Mouse (Mus musculus) embryonic facial prominence, embryonic 11.5 days (tissue): ENCODE measurements around the gene Pip4k2c. TPM values are rescaled to one million over a fixed set of nuclear protein-coding genes. Genes with fewer than 3 reads are reported as not detected.
A peak's percentile ranks its signal among the peaks of the same experiment; 100 is the strongest.

Source experiments
- ATAC-seq: fragments of 200-750 bp; cut with Nextera tagmentation; replicated peaks from 2 replicates; pipeline ENCODE4 v1.8.0; 2017; ENCODE audit warnings: low read depth; ENCODE audit not compliant: insufficient number of reproducible peaks, low FRiP score, low TSS enrichment
- DNase-seq: peaks from one replicate; pipeline ENCODE4 v3.0.0-alpha.2; 2015; ENCODE audit warnings: low spot score
- H3K27ac ChIP-seq: fragments of 300-500 bp; sonication (generic); replicated peaks from 2 replicates; pipeline ENCODE4 v1.5.1; 2014; ENCODE audit warnings: mild to moderate bottlenecking, low read depth, low read length, control low read depth
- H3K27me3 ChIP-seq: fragments of 300-500 bp; sonication (generic); 2 replicates; pipeline ENCODE4 v1.6.1; 2014; ENCODE audit warnings: mild to moderate bottlenecking, low read length, moderate library complexity, mixed read lengths; ENCODE audit not compliant: control insufficient read depth, insufficient read depth
- H3K36me3 ChIP-seq: fragments of 300-500 bp; sonication (generic); replicated peaks from 2 replicates; pipeline ENCODE4 v1.6.1; 2014; ENCODE audit warnings: low read depth, mild to moderate bottlenecking, low read length, moderate library complexity, mixed read lengths; ENCODE audit not compliant: control insufficient read depth, insufficient read depth
- H3K4me1 ChIP-seq: fragments of 300-500 bp; sonication (generic); 2 replicates; pipeline ENCODE4 v1.6.1; 2014; ENCODE audit warnings: low read length, mixed read lengths; ENCODE audit not compliant: control insufficient read depth, insufficient read depth
- H3K4me2 ChIP-seq: fragments of 300-500 bp; sonication (generic); 2 replicates; pipeline ENCODE4 v1.6.1; 2014; ENCODE audit warnings: low read depth, mild to moderate bottlenecking, control low read depth, low read length, moderate library complexity
- H3K4me3 ChIP-seq: fragments of 300-500 bp; sonication (generic); 2 replicates; pipeline ENCODE4 v1.5.1; 2014; ENCODE audit warnings: low read depth, low read length, control low read depth
- H3K9ac ChIP-seq: fragments of 300-500 bp; sonication (generic); replicated peaks from 2 replicates; pipeline ENCODE4 v1.6.1; 2014; ENCODE audit warnings: mild to moderate bottlenecking, control low read depth, low read length
- H3K9me3 ChIP-seq: fragments of 300-500 bp; sonication (generic); replicated peaks from 2 replicates; pipeline ENCODE4 v1.6.1; 2016; ENCODE audit warnings: mild to moderate bottlenecking, low read length, inconsistent platforms, mixed read lengths; ENCODE audit not compliant: control insufficient read depth
- WGBS: fragments of 180-500 bp; shearing (Covaris S2); extraction: QIAGEN DNeasy Blood & Tissue Kit; methylation state at CpG from one replicate; pipeline ENCODE4 v1.1.7; 2014; 5-methylcytosine and 5-hydroxymethylcytosine counted together
- polyA plus RNA-seq: library from polyadenylated mRNA; unstranded; fragments of >200 nt; fragmentation: Nextera tagmentation; extraction: Ambion mirVana; gene quantifications from 2 replicates; pipeline ENCODE4 v1.2.1, GENCODE M21; 2014

The Pip4k2c gene
- polyA plus RNA-seq, 1 experiment from 2014 or later, result 14.7 TPM

- Histone ChIP-seq H3K4me3 (peak overlapping the region; percentile 7; the same call in 1 of the 2 replicates), H3K9ac (0 out of 2 replicates have a peak overlapping the region, but pooled peaks have one; percentile 19), H3K4me2 (peak overlapping the region; percentile 96), H3K36me3 (no peaks in the 10 kb centered on the region; the same call in 1 of the 2 replicates), H3K27me3 (no peaks in the 10 kb centered on the region), H3K4me1 (peaks cover 3% of the 10 kb centered on the region), H3K27ac (peak overlapping the region; percentile 84), H3K9me3 (no peaks in the 10 kb centered on the region)
- 34% methylated on average over 14 of the region's 14 CpGs for WGBS
- ATAC-seq (no peak), DNase-seq (no peak)
Observed at GRCm38 (mm10) chr10:127190398-127191190, 20.8 kb downstream of the Pip4k2c start.

- Histone ChIP-seq H3K36me3 (no peaks in the 10 kb centered on the region; the same call in 1 of the 2 replicates), H3K27ac (peak within 1 kb of the TSS; percentile 84), H3K9ac (peak within 1 kb of the TSS; percentile 89), H3K4me3 (peak within 1 kb of the TSS; percentile 76), H3K27me3 (no peaks in the 10 kb centered on the region), H3K9me3 (no peaks in the 10 kb centered on the region), H3K4me2 (peak within 1 kb of the TSS; percentile 96), H3K4me1 (peaks cover 3% of the 10 kb centered on the region)
- peak; percentile 48 for DNase-seq
- 0 out of 2 replicates have a peak, but pooled peaks have one; percentile 4 for ATAC-seq
- WGBS, result under 1% methylated on average over 35 of the region's 35 CpGs
Observed at GRCm38 (mm10) chr10:127189651-127190381, 21.6 kb downstream of the Pip4k2c start, which contains the start of gene Arhgef25. Gene Arhgef25, minus strand, starts transcription at chr10:127190083.

GRCm38 (mm10) chr10:127189116-127189650 lies 22.2 kb downstream of the Pip4k2c start:
- H3K4me1 ChIP-seq, result peaks cover 3% of the 10 kb centered on the region
- no peaks in the 10 kb centered on the region for H3K27me3 ChIP-seq
- ATAC-seq (no peak), DNase-seq (peak; percentile 49)
- H3K27ac ChIP-seq, result peak overlapping the region; percentile 84
- H3K4me3 ChIP-seq, result peak overlapping the region; percentile 76
- peak overlapping the region; percentile 89 for H3K9ac ChIP-seq
- under 1% methylated on average over 26 of the region's 26 CpGs for whole genome bisulfite sequencing
- no peaks in the 10 kb centered on the region; the same call in 1 of the 2 replicates for H3K36me3 ChIP-seq
- no peaks in the 10 kb centered on the region for H3K9me3 ChIP-seq
- H3K4me2 ChIP-seq, result peak overlapping the region; percentile 96

GRCm38 (mm10) chr10:127188465-127189115 lies 22.8 kb downstream of the Pip4k2c start:
- no peaks in the 10 kb centered on the region; the same call in 1 of the 2 replicates for H3K36me3 ChIP-seq
- H3K27me3 ChIP-seq, result no peaks in the 10 kb centered on the region
- H3K4me3 ChIP-seq, result peak overlapping the region; percentile 76
- ATAC-seq (peak; percentile 87), DNase-seq (peak; percentile 92)
- peaks cover 6% of the 10 kb centered on the region for H3K4me1 ChIP-seq
- H3K9me3 ChIP-seq, result no peaks in the 10 kb centered on the region
- WGBS, result 1% methylated on average over 44 of the region's 46 CpGs
- peak overlapping the region; percentile 96 for H3K4me2 ChIP-seq
- peak overlapping the region; percentile 84 for H3K27ac ChIP-seq
- H3K9ac ChIP-seq, result peak overlapping the region; percentile 89

GRCm38 (mm10) chr10:127188079-127188453 lies 23.3 kb downstream of the Pip4k2c start:
- peak overlapping the region; percentile 96 for H3K4me2 ChIP-seq
- DNase-seq, result peak; percentile 23
- no peaks in the 10 kb centered on the region for H3K9me3 ChIP-seq
- H3K27ac ChIP-seq, result peak overlapping the region; percentile 84
- WGBS, result 0% methylated on average over 18 of the region's 21 CpGs
- peak overlapping the region; percentile 89 for H3K9ac ChIP-seq
- H3K4me3 ChIP-seq, result peak overlapping the region; percentile 76
- peaks cover 6% of the 10 kb centered on the region for H3K4me1 ChIP-seq
- H3K27me3 ChIP-seq, result no peaks in the 10 kb centered on the region
- no peak for ATAC-seq
- no peaks in the 10 kb centered on the region; the same call in 1 of the 2 replicates for H3K36me3 ChIP-seq

GRCm38 (mm10) chr10:127187371-127188078 lies 23.9 kb downstream of the Pip4k2c start:
- peak overlapping the region; percentile 96 for H3K4me2 ChIP-seq
- 46% methylated on average over 10 of the region's 10 CpGs for WGBS
- peak overlapping the region; percentile 89 for H3K9ac ChIP-seq
- peaks cover 6% of the 10 kb centered on the region for H3K4me1 ChIP-seq
- DNase-seq (no peak), ATAC-seq (no peak)
- no peaks in the 10 kb centered on the region for H3K9me3 ChIP-seq
- H3K4me3 ChIP-seq, result peak overlapping the region; percentile 76
- no peaks in the 10 kb centered on the region for H3K27me3 ChIP-seq
- H3K27ac ChIP-seq, result peak overlapping the region; percentile 84; the same call in 1 of the 2 replicates
- no peaks in the 10 kb centered on the region; the same call in 1 of the 2 replicates for H3K36me3 ChIP-seq

- 80% methylated on average over 1 of the region's 1 CpGs for WGBS
- H3K27me3 ChIP-seq, result 0 out of 2 replicates have a peak, but pooled peaks cover under 1% of the 10 kb centered on the region
- H3K9me3 ChIP-seq, result no peaks in the 10 kb centered on the region
- H3K9ac ChIP-seq, result no peak overlapping the region
- no peak overlapping the region for H3K27ac ChIP-seq
- no peak overlapping the region for H3K4me2 ChIP-seq
- ATAC-seq (no peak), DNase-seq (no peak)
- no peaks in the 10 kb centered on the region; the same call in 1 of the 2 replicates for H3K36me3 ChIP-seq
- H3K4me3 ChIP-seq, result no peak overlapping the region
- H3K4me1 ChIP-seq, result peaks cover 6% of the 10 kb centered on the region
Observed at GRCm38 (mm10) chr10:127186451-127186850, 24.9 kb downstream of the Pip4k2c start.
